8 mouse cellular contexts compared by ENCODE assay signal in genomic region chr1:84838156-84838555, GRCm38 (mm10). TPM values are rescaled to one million over a fixed set of nuclear protein-coding genes. Genes with fewer than 3 reads are reported as not detected.
DNase-seq lines count a peak whose midpoint lies in the region; ATAC-seq and TF ChIP-seq lines count a peak whose summit lies in the region.

No protein-coding gene starts in this region.

- peak; percentile 1; the same call in 1 of the 2 replicates for ATAC-seq in kidney, postnatal 0 days (replicated peaks; ENCODE audit: low FRiP score, low read depth)

- TF ChIP-seq POLR2A in bone marrow, adult 2 months (IDR thresholded peaks at IDR 0.05; ENCODE audit: borderline replicate concordance, control insufficient read depth, low read depth, low read length) = no peak

- H3K4me3 ChIP-seq in kidney, postnatal 0 days (replicated peaks; ENCODE audit: low read depth, low read length) = peak overlapping the region; percentile 99
- H3K4me3 ChIP-seq in bone marrow, adult 2 months (replicated peaks; ENCODE audit: control insufficient read depth, low read depth, low read length) = peak overlapping the region; percentile 93
- H3K4me3 ChIP-seq in hindbrain, embryonic 10.5 days = peak overlapping the region; percentile 98

- 0 out of 2 replicates have a peak, but pooled peaks cover 2% of the 10 kb centered on the region for H3K36me3 ChIP-seq in kidney, postnatal 0 days (ENCODE audit: insufficient read depth, low read length)
- peaks cover 23% of the 10 kb centered on the region for H3K36me3 ChIP-seq in hindbrain, embryonic 10.5 days

- peak overlapping the region; percentile 99 for H3K27ac ChIP-seq in kidney, postnatal 0 days
- peak overlapping the region; percentile 78; the same call in 1 of the 2 replicates for H3K27ac ChIP-seq in bone marrow, adult 2 months (ENCODE audit: control insufficient read depth, insufficient read depth, low read depth, low read length, poor library complexity)
- peak overlapping the region; percentile 99 for H3K27ac ChIP-seq in hindbrain, embryonic 10.5 days

- DNase-seq in kidney, postnatal 0 days (ENCODE audit: low spot score) = peak; percentile 49
- DNase-seq in kidney, postnatal 4 days = no peak
- no peak for DNase-seq in hindbrain, embryonic 10.5 days (ENCODE audit: low spot score)
- peak; percentile 29 for DNase-seq in mesoderm, embryonic 11.5 days (ENCODE audit: low read depth, low spot score)
- no peak for DNase-seq in adrenal gland, adult 18-20 months (ENCODE audit: low spot score in 2 of 2)
- no peak for DNase-seq in spleen, adult 12 weeks (ENCODE audit: low spot score)
- DNase-seq in frontal cortex, postnatal 14 days (ENCODE audit: low spot score in 2 of 2) = no peak

- 0% methylated on average over 22 of the region's 22 CpGs for WGBS in kidney, postnatal 0 days
- WGBS in bone marrow, adult 2 months = under 1% methylated on average over 22 of the region's 22 CpGs
- under 1% methylated on average over 22 of the region's 22 CpGs for WGBS in hindbrain, embryonic 10.5 days

- peak overlapping the region; percentile 99 for H3K9ac ChIP-seq in kidney, postnatal 0 days (ENCODE audit: low read depth, low read length)

- no peaks in the 10 kb centered on the region for H3K9me3 ChIP-seq in kidney, postnatal 0 days (replicated peaks; ENCODE audit: low read length)
- H3K9me3 ChIP-seq in hindbrain, embryonic 10.5 days = no peaks in the 10 kb centered on the region

- H3K4me2 ChIP-seq in kidney, postnatal 0 days (ENCODE audit: low read length) = peak overlapping the region; percentile 70

- H3K27me3 ChIP-seq in kidney, postnatal 0 days (ENCODE audit: insufficient read depth, low read length) = no peaks in the 10 kb centered on the region
- no peaks in the 10 kb centered on the region for H3K27me3 ChIP-seq in hindbrain, embryonic 10.5 days (ENCODE audit: insufficient read depth, poor library complexity, severe bottlenecking)

- H3K4me1 ChIP-seq in kidney, postnatal 0 days (replicated peaks; ENCODE audit: insufficient read depth, low read length) = 0 out of 2 replicates have a peak, but pooled peaks cover 3% of the 10 kb centered on the region
- no peaks in the 10 kb centered on the region for H3K4me1 ChIP-seq in bone marrow, adult 2 months (ENCODE audit: control insufficient read depth, insufficient read depth, low read length)
- H3K4me1 ChIP-seq in hindbrain, embryonic 10.5 days (replicated peaks) = peaks cover 18% of the 10 kb centered on the region

- TF ChIP-seq CTCF in kidney, postnatal 0 days (IDR thresholded peaks at IDR 0.05; ENCODE audit: low read depth) = no peak
- no peak for TF ChIP-seq CTCF in bone marrow, adult 2 months (IDR thresholded peaks at IDR 0.05; ENCODE audit: control insufficient read depth, insufficient read depth, low read length)

RNA-seq across cellular contexts. Expression of gene Fbxo36, which starts 1.5 kb away (rescaled TPM):
- 17.9 and 19.9 TPM in 2 replicates for polyA plus RNA-seq in kidney, postnatal 0 days (2015; fragmentation: Nextera tagmentation; extraction: Ambion mirVana)
- 1.7 and 5.5 TPM in 2 replicates for polyA plus RNA-seq in bone marrow, adult 2 months (2011; ENCODE audit: insufficient read depth, insufficient read length, low replicate concordance, missing spikeins)
- polyA plus RNA-seq in hindbrain, embryonic 10.5 days (2016; fragmentation: Nextera tagmentation; extraction: Ambion mirVana) = 10.8 and 14.5 TPM in 2 replicates
- total RNA-seq in adrenal gland, adult 18-20 months (2021) = 10 to 100 TPM; 11.2 to 19.9 TPM

RNA-seq across cellular contexts. Expression of gene Trip12, which starts 2.2 kb away (rescaled TPM):
- polyA plus RNA-seq in kidney, postnatal 0 days (2015; fragmentation: Nextera tagmentation; extraction: Ambion mirVana) = 36.8 and 36.9 TPM in 2 replicates
- 60.4 and 130 TPM in 2 replicates for polyA plus RNA-seq in bone marrow, adult 2 months (2011; ENCODE audit: insufficient read depth, insufficient read length, low replicate concordance, missing spikeins)
- polyA plus RNA-seq in hindbrain, embryonic 10.5 days (2016; fragmentation: Nextera tagmentation; extraction: Ambion mirVana) = 68.1 and 80.0 TPM in 2 replicates
- total RNA-seq in adrenal gland, adult 18-20 months (2021) = 100 to 1,000 TPM; 197 to 229 TPM

Comparison
In these comparisons a context has a peak if more than half of its experiments do, and no peak if none do; other contexts are left out.
1. DNase-seq: peak in kidney, postnatal 0 days (single experiment) and mesoderm, embryonic 11.5 days (single experiment); none in kidney, postnatal 4 days (0 of 2), hindbrain, embryonic 10.5 days (single experiment), adrenal gland, adult 18-20 months (0 of 2), spleen, adult 12 weeks (single experiment) and frontal cortex, postnatal 14 days (0 of 2).
2. Peak in every context shown above with its lines, with median percentiles within 50 percentile points of each other: H3K27ac ChIP-seq and H3K4me3 ChIP-seq.